Mouse (Mus musculus) forebrain, embryonic 11.5 days (tissue): ENCODE measurements around the gene Zcchc24. TPM values are rescaled to one million over a fixed set of nuclear protein-coding genes. Genes with fewer than 3 reads are reported as not detected.
A peak's percentile ranks its signal among the peaks of the same experiment; 100 is the strongest.

Source experiments
- ATAC-seq: fragments of 200-750 bp; cut with Nextera tagmentation; replicated peaks from 2 replicates; pipeline ENCODE4 v1.8.0; 2017; ENCODE audit warnings: moderate TSS enrichment; ENCODE audit not compliant: low FRiP score
- DNase-seq: peaks from one replicate; pipeline ENCODE4 v3.0.0-alpha.2; 2017; ENCODE audit warnings: low spot score
- H3K27ac ChIP-seq: fragments of 300-500 bp; sonication (generic); 2 replicates; pipeline ENCODE4 v1.5.1; 2014; ENCODE audit warnings: low read depth, low read length
- H3K27me3 ChIP-seq: fragments of 300-500 bp; sonication (generic); 2 replicates; pipeline ENCODE4 v1.6.1; 2014; ENCODE audit warnings: mild to moderate bottlenecking, low read length, mixed read lengths; ENCODE audit not compliant: control insufficient read depth, insufficient read depth
- H3K36me3 ChIP-seq: fragments of 300-500 bp; sonication (generic); 2 replicates; pipeline ENCODE4 v1.6.1; 2014; ENCODE audit warnings: mild to moderate bottlenecking, low read length, moderate library complexity, mixed read lengths; ENCODE audit not compliant: control insufficient read depth, insufficient read depth
- H3K4me1 ChIP-seq: fragments of 300-500 bp; sonication (generic); replicated peaks from 2 replicates; pipeline ENCODE4 v1.6.1; 2014; ENCODE audit warnings: low read length, mixed read lengths; ENCODE audit not compliant: control insufficient read depth, insufficient read depth
- H3K4me2 ChIP-seq: fragments of 300-500 bp; sonication (generic); 2 replicates; pipeline ENCODE4 v1.6.1; 2014; ENCODE audit warnings: low read depth, mild to moderate bottlenecking, low read length, moderate library complexity, mixed read lengths; ENCODE audit not compliant: severe bottlenecking
- H3K4me3 ChIP-seq: fragments of 300-500 bp; sonication (generic); 2 replicates; pipeline ENCODE4 v1.5.1; 2014; ENCODE audit warnings: low read depth, low read length
- H3K9ac ChIP-seq: fragments of 300-500 bp; sonication (generic); 2 replicates; pipeline ENCODE4 v1.6.1; 2014; ENCODE audit warnings: low read length
- H3K9me3 ChIP-seq: fragments of 300-500 bp; sonication (generic); 2 replicates; pipeline ENCODE4 v1.6.1; 2016; ENCODE audit warnings: low read length, mixed read lengths; ENCODE audit not compliant: control insufficient read depth
- WGBS: fragments of 180-500 bp; shearing (Covaris S2); extraction: QIAGEN DNeasy Blood & Tissue Kit; methylation state at CpG from one replicate; pipeline ENCODE4 v1.1.7; 2014; 5-methylcytosine and 5-hydroxymethylcytosine counted together
- polyA plus RNA-seq: library from polyadenylated mRNA; unstranded; fragments of >200 nt; fragmentation: Nextera tagmentation; extraction: Ambion mirVana; gene quantifications from 2 replicates; pipeline ENCODE4 v1.2.1, GENCODE M21; 2014

Zcchc24 gene
- polyA plus RNA-seq, 1 experiment from 2014 or later, result 15.2 TPM

DNA sequence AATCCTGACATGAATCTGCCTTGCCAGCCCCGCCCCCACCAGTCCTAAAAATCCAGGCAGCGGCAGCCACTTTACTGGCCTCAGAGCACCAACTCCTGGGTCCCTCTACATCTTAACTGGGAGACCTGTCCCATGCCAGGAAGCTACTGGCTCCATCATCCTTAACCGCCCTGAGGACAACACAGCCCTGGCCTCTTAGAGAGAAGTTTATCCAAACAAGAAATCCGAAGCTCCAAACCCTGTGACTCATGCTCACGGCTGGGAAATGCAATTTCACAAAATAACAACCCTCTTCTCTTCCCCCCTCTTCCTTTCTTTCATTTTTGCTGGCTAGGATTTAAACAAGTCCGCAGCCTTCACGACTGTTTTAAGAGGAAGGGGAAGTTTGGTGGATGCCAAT, 9.3 kb downstream of the Zcchc24 start:
- Histone ChIP-seq H3K27ac (no peak overlapping the region), H3K4me1 (no peaks in the 10 kb centered on the region), H3K36me3 (no peaks in the 10 kb centered on the region), H3K9ac (no peak overlapping the region), H3K9me3 (no peaks in the 10 kb centered on the region), H3K27me3 (no peaks in the 10 kb centered on the region), H3K4me3 (no peak overlapping the region), H3K4me2 (no peak overlapping the region)
- WGBS, result 73% methylated on average over 7 of the region's 7 CpGs
- ATAC-seq, result no peak
- DNase-seq, result no peak

- no peak for DNase-seq
- H3K9ac ChIP-seq, result no peak overlapping the region
- H3K27me3 ChIP-seq, result no peaks in the 10 kb centered on the region
- no peaks in the 10 kb centered on the region for H3K36me3 ChIP-seq
- ATAC-seq, result no peak
- no peak overlapping the region for H3K27ac ChIP-seq
- 75% methylated on average over 4 of the region's 4 CpGs for WGBS
- no peak overlapping the region for H3K4me3 ChIP-seq
- no peak overlapping the region for H3K4me2 ChIP-seq
- H3K9me3 ChIP-seq, result no peaks in the 10 kb centered on the region
- H3K4me1 ChIP-seq, result no peaks in the 10 kb centered on the region
Measured at GRCm38 (mm10) chr14:25757917-25758316, 10.9 kb downstream of the Zcchc24 start.

- ATAC-seq, result no peak
- WGBS, result 82% methylated on average over 7 of the region's 7 CpGs
- no peaks in the 10 kb centered on the region for H3K4me1 ChIP-seq
- no peak overlapping the region for H3K4me2 ChIP-seq
- no peak overlapping the region for H3K9ac ChIP-seq
- no peak for DNase-seq
- H3K4me3 ChIP-seq, result no peak overlapping the region
- no peaks in the 10 kb centered on the region for H3K36me3 ChIP-seq
- no peaks in the 10 kb centered on the region for H3K27me3 ChIP-seq
- H3K27ac ChIP-seq, result no peak overlapping the region
- H3K9me3 ChIP-seq, result no peaks in the 10 kb centered on the region
Measured at GRCm38 (mm10) chr14:25756385-25756990, 12.4 kb downstream of the Zcchc24 start.

DNA sequence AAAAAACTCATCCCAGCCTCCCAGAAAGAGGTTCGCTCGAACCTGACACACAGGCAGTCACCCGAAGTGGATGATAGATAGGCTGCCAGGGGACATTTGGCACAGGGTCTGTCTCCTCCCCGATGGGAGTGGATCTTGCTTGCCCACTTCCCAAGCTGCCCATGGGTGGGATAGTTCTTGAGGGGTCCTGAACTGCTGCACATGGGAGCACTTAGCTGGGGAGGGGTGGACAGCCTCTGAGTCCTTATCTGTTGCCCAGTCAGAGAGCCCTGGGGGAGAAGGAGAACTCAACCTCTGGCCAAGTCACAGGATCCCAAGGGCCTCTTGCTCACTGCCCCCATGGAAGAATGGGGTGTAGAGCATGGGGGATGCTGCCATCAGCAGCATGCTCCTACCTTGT, 13.3 kb downstream of the Zcchc24 start:
- Histone ChIP-seq H3K4me2 (no peak overlapping the region), H3K9me3 (no peaks in the 10 kb centered on the region), H3K36me3 (no peaks in the 10 kb centered on the region), H3K27ac (no peak overlapping the region), H3K4me3 (no peak overlapping the region), H3K4me1 (no peaks in the 10 kb centered on the region), H3K27me3 (no peaks in the 10 kb centered on the region), H3K9ac (no peak overlapping the region; the same call in 1 of the 2 replicates)
- DNase-seq (no peak), ATAC-seq (no peak)
- WGBS, result 52% methylated on average over 4 of the region's 4 CpGs

DNA sequence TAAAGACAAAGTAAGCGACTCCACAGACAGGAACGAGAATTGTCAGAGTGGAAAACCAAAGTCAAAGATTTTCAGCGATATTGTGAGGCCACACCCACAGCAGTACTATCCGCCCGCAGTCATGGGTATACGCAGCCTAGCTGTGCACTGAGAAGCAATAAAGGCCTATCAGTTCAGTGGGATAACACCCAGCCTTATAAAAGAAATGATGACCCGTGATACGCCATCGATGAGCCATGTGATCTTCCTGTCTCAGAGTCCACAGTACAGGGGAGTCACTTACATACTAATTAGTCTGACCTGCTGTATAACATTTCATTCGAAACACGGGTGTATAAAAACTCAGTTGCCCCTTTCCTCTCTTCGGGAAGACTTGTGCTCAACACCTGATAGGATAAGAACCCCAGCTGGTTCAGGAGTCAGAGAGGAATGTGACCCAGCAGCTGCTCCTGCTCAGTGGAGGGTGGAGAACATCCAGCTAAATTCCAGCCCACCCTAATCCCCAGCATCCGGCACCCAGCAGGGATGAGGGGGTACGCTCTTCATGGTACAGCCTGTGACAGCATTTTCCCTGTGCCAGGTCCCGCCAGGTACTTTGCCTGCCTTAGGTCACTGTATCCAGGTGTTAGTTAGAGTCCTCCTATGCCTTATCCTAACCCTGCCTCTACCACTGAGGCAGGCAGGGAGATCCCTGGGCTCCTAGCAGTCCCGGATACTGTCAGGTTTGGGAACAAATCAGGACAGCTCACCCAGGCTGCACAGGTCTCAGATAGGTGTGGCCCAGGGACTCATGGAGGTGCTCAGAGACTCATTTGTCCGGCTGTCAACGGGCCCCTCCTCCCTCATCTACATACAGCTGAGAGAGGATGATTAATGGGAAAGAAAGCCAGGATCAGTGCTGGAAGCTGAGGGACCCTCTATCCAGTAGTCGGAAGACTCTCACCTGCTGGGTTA, 14.0 kb downstream of the Zcchc24 start:
- no peaks in the 10 kb centered on the region for H3K4me1 ChIP-seq
- DNase-seq, result no peak
- no peaks in the 10 kb centered on the region for H3K36me3 ChIP-seq
- no peak overlapping the region for H3K27ac ChIP-seq
- H3K9me3 ChIP-seq, result no peaks in the 10 kb centered on the region
- 40% methylated on average over 19 of the region's 19 CpGs for WGBS
- H3K4me2 ChIP-seq, result no peak overlapping the region
- no peak overlapping the region for H3K4me3 ChIP-seq
- no peak for ATAC-seq
- peak overlapping the region; percentile 8; the same call in 1 of the 2 replicates for H3K9ac ChIP-seq
- H3K27me3 ChIP-seq, result no peaks in the 10 kb centered on the region

DNA sequence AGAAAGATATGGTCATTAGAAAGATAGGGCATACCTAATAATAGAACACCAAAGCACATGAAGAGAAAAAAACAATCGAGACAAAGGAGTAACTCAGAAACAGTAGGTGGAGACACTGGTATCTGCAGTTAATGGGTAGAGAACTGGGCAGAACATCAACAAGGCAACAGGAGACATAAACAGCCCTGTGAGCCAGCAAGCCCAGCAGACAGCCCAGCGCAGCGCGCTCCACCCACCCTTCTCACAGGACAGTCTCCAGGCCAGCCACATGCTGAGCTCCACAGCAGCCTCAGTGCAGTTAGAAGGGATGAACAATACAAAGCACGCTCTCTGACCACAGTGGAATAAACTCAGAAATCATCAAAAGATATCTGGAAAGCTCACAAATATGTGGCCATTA, 15.8 kb downstream of the Zcchc24 start:
- no peaks in the 10 kb centered on the region for H3K27me3 ChIP-seq
- no peak overlapping the region for H3K4me2 ChIP-seq
- no peak for DNase-seq
- H3K27ac ChIP-seq, result no peak overlapping the region
- no peak for ATAC-seq
- H3K9ac ChIP-seq, result no peak overlapping the region
- H3K4me1 ChIP-seq, result no peaks in the 10 kb centered on the region
- H3K4me3 ChIP-seq, result no peak overlapping the region
- H3K36me3 ChIP-seq, result no peaks in the 10 kb centered on the region
- 40% methylated on average over 5 of the region's 5 CpGs for WGBS
- no peaks in the 10 kb centered on the region for H3K9me3 ChIP-seq

DNA sequence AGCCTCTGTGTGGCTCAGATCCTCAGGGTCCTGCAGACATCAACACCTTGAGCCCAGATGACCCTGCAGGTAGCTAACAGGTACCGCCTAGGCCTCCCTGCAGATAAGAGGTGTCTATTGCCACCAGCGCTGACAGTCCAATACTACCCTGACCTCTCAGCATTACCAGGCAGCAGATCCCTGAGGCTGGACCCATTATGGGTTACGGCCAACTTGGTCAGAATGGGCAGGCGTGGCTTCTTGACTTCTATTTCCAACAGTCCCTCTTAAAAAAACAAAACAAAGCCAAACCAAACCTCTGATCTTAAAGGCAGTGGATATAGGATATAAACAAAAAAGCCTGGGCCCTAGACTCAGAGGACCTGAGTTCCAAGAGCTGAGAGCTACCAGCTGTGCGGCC, 17.8 kb downstream of the Zcchc24 start:
- H3K27me3 ChIP-seq, result no peaks in the 10 kb centered on the region
- no peak overlapping the region for H3K4me3 ChIP-seq
- no peaks in the 10 kb centered on the region for H3K36me3 ChIP-seq
- no peak overlapping the region for H3K9ac ChIP-seq
- no peaks in the 10 kb centered on the region for H3K4me1 ChIP-seq
- no peak overlapping the region for H3K4me2 ChIP-seq
- no peak overlapping the region for H3K27ac ChIP-seq
- WGBS, result 92% methylated on average over 5 of the region's 5 CpGs
- ATAC-seq (no peak), DNase-seq (no peak)
- no peaks in the 10 kb centered on the region for H3K9me3 ChIP-seq

DNA sequence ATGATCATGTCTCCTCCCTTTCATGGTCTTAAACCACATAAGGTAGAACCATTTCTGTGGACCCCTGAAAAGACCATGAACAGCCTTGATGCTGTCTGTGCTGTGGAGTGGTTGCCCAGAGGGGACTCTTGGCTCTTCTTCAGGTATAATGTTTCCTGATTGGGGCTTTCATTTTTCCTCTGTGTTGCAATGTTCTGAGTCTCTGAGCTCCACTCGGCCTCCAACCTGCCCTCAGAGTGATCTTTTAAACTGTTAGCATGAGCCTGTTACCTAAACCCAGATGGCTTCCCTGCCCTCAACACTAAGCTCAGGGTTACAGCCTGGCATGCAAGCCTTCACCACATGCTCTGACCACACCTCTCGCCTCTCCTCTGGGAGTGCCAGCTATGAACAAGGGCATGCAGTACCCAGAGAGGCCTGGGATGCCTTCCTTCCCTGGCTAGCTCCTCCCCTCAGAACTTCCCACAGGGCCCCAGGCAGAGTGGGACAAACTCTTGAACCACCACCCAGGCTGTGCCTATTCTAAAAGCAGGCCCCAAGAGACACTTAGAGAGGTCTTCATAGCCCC, 18.3 kb downstream of the Zcchc24 start:
- Histone ChIP-seq H3K4me3 (no peak overlapping the region), H3K27ac (no peak overlapping the region), H3K9ac (no peak overlapping the region), H3K9me3 (no peaks in the 10 kb centered on the region), H3K4me2 (no peak overlapping the region), H3K36me3 (no peaks in the 10 kb centered on the region), H3K27me3 (no peaks in the 10 kb centered on the region), H3K4me1 (no peaks in the 10 kb centered on the region)
- DNase-seq (no peak), ATAC-seq (no peak)
- WGBS, result 83% methylated on average over 2 of the region's 2 CpGs
